Mouse (Mus musculus) CD4-positive helper T cell, adult 2 months (primary cell): ENCODE measurements around the gene Hes6.
A peak's percentile ranks its signal among the peaks of the same experiment; 100 is the strongest.

Experiments
- DNase-seq: peaks from one replicate; pipeline ENCODE4 v3.0.0-alpha.2; 2012; ENCODE audit warnings: low read depth, missing footprints, low spot score

Gene Hes6

DNA sequence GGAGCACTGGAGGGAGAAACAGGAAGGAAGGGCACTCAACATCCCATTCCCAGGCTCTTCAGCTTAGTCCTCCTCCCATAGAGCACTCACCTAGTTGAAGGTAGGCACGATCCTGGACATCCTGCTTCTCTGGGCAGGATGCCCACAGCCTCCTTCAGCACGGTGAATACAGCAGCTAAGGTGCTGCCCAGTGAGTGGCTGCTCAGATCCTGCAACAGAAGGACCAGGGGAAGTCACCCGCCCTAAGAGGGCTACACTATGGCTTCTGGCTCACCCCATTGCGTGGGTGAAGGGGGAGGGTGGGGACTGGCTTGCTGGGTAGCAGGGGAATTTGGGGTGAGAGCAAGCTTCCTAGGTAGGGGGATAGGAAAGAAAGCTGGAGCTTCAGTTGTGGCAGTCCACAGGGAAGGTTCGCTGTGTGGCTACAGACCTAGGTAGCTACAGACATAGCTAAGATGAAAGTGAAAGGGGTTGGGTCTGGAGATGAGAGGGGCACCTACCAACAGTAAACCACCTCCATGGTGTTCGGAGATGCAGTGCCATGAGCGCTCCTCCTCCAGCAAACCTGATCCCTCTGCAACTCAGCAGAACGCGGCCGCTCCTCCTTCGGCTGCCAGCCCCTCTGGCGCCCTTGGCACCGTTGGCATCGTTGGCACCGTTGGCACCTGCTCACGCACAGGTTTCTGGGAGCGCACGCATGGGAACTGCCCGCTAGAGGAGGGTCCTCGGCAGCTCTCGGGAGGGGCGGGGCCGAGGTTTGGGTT is 8.2 kb downstream of the Hes6 start:
- no peak for DNase-seq

DNA sequence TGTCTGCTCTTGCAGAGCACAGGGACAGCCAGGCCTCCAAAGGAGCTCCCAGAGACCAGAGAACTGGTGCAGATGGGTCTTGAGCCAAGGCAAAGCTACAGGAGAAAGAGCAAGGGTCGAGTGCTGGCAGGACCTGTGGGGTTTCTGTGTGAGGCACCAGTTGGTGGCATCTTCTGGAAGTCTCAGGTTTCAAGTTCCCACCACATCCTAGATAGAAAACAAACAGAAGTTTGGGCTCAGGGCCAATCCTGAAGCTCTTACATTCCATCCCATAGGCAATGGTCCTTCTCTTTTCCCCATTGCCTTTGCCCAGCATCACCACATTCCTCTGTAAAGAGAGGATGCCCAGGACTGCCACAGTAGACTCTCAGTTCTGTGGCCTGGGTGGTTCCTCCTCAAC is 8.9 kb downstream of the Hes6 start:
- DNase-seq, result no peak

DNA sequence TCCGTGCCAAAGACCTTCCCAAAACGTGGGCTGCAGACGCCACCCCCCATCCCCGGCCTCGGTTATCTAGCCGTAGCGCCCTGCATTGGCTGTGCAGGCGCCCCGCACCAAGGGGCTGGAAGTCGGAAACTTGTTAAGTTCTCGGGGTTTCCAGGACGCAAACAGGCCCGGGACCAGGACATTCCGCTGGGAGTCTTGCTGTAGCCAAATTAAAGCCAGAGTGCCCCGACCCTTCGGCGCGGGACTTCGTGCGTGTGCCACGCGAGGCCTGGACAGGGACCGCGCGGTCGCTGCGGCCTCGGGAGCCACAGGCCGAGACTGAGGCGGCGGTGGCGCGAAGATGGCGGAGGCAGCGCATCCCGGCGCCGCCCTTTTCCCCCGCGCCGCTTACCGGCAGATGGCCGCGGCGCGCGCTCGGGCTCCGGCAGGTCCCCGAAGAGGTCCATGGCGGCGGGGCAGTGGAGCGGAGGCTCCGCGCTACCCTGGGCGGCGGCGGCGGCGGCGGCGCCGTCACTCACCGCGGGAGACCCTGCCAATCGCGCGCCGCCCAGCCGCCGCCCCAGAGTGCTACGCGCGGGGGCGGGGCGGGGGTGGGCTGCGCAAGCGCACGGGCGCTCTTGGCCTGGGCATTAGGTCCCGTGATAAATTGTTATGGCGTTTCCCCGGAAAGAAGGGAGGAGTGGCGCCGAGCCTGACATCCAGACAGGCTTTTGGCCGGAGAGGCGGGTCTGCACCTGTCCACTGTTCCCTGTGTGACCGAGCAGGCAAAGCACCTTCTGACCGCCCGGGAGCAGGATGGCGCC is 15.4 kb downstream of the Hes6 start, which contains the start of gene Ilkap:
Gene Ilkap, minus strand, starts transcription at position 556 of the 803 bp plus-strand sequence.
- DNase-seq, result peak; percentile 93

DNA sequence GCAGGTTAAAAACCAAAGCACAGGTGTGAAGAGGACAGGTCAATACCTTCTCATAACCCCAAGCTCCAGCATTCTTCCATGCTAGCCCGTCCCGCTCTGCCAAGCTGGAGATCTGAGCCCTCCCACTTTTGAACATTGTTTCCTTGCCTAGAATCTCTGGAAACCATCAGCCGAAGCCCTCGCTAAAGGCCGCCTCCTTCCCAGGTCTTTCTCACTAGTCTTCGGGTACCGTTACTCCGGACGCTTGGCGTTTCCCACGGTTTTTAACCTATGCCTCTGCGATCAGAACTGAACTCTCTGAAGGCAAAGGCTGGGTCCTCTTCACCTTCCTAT is 15.9 kb downstream of the Hes6 start:
- no peak for DNase-seq

DNA sequence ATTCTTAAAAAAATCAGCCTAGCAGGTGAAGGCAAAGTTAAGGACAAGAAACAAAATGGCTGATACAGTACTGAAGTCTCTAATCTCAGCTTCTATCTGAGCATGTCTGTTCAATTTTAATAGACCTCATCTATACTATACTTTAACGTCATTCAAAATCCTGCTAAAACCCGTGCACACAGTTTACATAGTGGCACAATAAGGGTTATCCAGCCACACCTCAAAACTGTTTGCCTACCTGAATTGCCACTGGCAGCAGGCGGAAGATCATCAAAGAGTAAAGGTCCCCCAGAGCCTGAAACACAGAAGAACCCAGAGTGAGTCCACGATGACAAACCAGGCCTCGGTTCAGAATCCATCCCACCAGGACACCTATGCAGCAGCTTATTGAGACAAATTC is 23.5 kb downstream of the Hes6 start:
- no peak for DNase-seq

DNA sequence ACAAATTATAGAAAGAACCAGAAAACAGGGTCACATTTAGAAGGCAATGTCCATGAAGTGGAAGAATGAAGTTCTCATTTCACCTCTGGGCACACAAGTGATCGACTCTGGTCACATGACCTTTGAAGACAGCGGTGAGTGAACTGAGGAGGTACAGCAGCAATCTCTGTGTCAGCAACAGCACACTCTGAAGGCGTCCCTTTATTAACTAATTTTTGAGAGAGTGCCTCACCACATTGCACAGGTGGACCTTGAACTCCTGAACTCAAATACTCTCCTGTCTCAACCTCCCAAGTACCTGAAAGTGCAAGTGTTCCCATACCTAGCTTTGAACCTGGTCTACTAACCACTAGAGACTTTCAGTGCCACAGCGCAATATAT is 32.8 kb downstream of the Hes6 start:
- no peak for DNase-seq

DNA sequence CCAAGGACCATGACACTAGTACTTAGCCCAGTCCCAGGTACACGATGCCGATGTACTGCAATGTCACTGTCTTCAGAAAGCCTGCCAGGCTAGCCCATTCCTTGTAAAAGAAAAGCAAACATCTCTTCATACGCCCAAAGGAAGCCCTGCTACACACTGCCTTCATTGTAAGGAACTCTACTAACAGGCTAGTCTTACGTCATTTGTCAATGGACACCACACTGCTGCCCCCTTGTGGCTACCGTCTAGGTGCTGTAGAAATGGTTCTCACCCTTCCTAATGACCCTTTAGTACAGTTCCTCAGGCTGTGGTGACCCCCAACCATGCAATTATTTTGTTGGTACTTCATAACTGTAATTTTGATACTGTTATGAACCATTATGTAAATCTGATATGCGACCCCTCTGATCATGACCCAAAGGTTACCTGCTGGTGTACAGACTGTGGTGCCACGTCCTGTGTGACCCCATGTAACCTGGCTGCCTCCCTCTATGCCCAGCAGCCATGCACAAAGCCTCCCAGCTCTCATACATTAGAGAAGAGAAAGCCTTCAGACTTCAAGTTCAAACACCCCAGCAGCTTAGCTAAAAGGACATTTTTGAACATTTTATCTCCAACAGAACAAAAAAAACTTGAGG is 33.3 kb downstream of the Hes6 start:
- DNase-seq, result peak; percentile 65

DNA sequence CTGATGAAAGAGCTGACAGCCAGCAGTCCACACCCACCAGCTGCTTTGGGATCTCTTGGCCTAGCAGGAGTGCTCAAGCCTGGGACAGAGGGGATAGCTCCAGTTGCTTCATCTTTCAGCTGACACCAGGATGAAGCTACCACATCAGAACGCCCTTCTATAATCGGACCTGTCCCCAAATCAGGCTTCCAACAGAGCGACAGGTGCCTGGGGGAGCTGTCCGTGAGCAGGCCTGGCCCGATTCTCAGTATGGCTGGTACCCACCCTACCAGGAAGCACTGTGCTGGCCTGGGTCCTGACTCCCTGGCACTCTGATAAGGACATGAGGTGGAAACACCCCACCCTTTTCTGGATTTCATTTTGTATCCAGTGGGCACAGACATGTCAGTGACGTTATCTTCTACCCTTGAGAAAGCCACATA is 40.4 kb downstream of the Hes6 start:
- DNase-seq, result no peak

DNA sequence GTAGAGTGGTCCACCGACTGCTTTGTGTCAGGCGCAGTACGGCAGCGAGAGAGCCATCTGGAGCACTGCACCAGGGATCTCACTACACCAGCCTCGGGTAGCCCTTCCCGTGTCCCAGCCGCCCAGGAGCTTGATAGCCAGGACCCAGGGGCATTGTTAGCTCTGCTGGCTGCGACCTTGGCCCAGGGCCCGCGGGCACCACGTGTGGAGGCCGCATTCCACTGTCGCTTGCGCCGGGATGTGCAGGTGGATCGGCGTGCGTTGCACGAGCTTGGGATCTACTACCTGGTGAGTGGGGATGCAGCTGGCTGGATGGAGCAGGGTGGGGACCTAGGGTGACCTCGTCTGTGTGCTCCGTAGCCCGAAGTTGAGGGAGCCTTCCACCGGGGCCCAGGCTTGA is 43.8 kb downstream of the Hes6 start:
- DNase-seq, result no peak

DNA sequence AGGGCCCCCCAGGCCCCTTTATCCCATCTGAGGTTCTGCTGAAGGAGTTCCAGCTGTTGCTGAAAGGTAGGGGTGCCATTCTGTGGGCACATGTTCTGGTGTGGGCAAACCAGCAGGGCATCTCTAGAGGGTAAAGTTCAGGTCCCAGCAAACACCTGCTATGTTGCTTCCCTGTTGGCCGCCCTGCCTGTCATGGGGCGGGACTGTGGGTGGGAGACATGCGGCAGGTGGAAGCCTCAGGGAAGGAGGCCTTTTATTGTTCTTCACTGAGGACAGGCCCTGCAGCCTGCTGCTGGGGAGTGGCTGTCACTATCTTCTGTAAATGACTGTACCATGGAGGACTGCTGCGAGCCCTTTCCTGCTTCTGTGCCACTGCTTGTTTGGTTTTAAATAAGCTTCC is 44.4 kb downstream of the Hes6 start:
- no peak for DNase-seq

DNA sequence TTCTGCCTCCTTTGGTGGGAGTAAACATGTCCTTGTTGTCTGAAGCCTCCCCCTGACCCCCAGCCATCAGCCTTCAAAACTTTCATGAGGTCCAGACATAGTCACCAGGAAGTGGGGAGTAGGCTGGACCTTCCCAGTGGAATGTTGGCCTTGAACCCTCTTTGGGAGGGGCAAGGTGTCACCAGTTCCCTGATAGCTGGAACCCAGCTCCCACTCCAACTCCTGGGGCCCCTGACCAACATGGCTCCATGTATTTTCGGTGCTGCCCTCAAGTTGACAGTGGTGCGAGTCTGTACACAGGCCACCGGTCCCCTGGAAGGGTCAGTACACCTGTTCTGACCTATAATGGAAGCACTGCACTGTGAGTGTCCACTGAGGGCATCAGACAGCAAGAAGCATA is 46.5 kb downstream of the Hes6 start:
- DNase-seq, result no peak

DNA sequence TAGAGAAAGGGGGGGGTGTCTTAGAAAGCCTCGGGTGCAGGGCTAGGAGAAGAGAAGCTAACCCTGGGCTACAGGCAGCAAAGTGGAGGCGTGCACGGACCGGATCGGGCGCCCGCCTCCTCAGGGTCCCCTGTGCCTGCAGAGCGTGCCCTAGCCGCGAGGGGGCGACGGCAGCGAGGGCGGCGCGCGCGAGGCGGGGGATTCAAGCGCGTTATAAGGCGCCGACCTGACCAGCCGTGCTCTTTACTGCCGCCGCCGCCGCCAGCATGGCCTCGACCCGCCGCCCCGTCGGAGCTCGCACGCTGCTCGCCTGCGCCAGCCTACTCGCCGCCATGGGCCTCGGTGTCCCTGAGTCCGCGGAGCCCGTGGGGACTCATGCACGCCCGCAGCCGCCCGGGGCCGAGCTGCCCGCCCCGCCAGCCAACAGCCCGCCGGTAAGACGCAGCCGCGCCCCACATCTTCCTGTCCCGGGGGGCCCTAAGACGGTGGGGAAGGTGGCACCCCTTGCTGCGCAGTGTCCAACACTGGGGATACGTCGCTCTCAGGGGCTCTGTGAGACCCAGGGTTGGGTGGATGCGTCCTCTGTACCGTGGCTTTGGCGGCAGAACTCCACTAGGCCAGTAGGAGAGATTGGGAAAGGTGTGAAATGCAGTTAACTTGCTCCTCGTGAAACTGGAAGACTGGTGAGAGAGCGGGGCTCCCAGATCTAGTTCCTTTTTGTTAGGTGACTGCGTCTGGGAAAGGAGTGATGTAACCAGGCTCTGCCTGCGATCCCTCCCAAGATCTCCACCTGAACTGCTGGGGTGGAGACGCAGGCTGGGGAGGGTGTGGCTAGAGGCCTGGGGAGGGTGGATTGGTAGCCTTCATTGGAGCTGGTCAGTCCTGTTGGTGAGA is 47.4 kb downstream of the Hes6 start, which contains the start of gene Erfe:
Gene Erfe, plus strand, starts transcription at position 216 of the 894 bp plus-strand sequence.
- peak; percentile 74 for DNase-seq

DNA sequence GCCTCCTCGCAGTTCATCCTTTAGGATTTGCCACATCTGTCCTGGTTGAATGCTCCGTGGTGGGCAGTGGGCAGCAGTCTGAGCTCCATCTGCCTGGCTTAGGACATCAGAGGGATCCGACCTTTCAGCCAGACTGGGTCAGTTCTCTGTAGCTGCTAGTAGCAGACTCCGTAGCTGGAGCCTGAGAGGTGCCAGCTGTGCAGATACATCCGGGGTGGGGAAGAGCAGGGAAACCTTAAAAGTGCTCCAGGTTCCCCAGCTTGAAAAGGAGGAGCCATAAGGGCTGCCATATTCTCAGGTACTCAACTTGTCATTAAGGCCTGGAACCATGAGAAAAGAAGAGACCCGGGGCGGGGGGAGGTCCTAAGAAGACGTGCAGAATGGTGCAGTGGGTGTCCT is 48.0 kb downstream of the Hes6 start:
- no peak for DNase-seq

DNA sequence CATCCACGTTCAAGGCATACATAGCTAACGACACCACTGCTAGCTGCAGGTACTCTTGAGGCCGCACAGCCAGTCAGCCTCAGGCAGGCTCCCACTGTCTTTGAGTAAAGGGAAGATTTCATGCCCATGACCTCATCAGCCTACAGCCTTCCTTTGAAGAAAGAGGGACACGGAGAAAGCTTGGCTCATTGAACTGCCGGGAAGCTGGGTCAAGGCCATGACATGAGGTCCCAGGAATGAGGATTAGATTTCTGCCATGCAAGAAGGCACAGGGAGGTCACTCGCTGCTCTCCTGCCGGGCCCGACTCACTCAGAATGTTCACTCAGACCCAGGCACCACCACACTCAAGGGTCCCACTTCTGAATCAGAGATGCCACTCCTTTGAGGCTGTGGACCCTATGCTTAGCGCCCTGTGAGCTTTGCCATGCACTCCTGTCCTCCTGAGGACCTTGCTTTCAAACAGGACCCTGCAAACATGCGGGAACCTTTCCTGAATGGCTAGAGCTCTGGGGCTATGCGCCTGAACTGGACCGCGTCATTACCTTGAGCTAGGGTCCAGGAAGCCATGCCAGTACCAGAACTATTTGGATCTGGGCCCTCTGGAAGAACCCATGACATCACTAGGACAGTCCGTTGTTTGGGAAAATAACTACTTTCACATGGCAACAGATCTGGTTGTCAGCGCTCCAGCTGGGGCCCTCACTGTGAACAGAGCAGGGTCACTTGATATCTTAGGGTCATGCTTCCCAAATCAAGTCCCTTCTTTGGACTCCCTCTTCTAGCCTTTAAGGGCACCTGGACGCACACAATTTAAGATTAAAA is 48.8 kb downstream of the Hes6 start:
- no peak for DNase-seq

DNA sequence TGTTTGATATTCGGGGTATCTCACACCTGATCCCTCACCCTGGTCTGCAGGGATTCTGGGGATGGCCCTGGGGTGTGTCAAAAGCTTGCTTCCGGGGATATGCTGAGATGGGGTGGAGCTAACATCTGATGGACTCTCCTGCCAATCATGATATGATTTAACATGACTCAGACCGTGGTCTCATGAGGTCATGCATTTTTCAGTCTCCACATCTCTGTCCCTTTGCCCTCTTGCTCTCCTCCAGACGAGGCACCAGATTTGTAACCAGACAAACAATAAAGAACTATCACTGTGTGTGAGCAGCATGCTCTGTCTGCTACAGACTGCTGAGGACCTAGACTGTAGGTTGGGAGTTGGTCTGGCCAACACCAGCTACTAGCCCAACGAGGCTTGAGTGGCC is 51.7 kb downstream of the Hes6 start:
- no peak for DNase-seq
